Mouse (Mus musculus) lung, adult 2 months (tissue): ENCODE data around the gene Lyar. TPM values are rescaled to one million over a fixed set of nuclear protein-coding genes. Genes with fewer than 3 reads are reported as not detected.

ENCODE experiments used
- DNase-seq: peaks from one replicate; pipeline ENCODE4 v3.0.0; 2022
- H3K4me1 ChIP-seq: fragments of 200-500 bp; 2 replicates; pipeline ENCODE4 v1.6.1; 2011; ENCODE audit warnings: low read length; ENCODE audit not compliant: control insufficient read depth, insufficient read depth
- H3K4me3 ChIP-seq: fragments of 200-500 bp; replicated peaks from 2 replicates; pipeline ENCODE3; 2011; ENCODE audit warnings: low read depth, mild to moderate bottlenecking, control low read depth, low read length; ENCODE audit errors: extremely low read depth
- CTCF ChIP-seq: fragments of 200-500 bp; IDR thresholded peaks from 2 replicates; pipeline ENCODE4 v1.5.1; 2011; ENCODE audit warnings: mild to moderate bottlenecking, low read length, control low read depth; ENCODE audit not compliant: insufficient read depth
- POLR2A ChIP-seq: fragments of 200-500 bp; IDR thresholded peaks from 2 replicates; pipeline ENCODE4 v1.6.1; 2011; ENCODE audit warnings: low read depth, mild to moderate bottlenecking, control low read depth, low read length, borderline replicate concordance; ENCODE audit errors: extremely low read depth
- WGBS: fragments of 180-500 bp; shearing (Covaris S2); methylation state at CpG from one replicate; pipeline ENCODE4 v1.1.7; 2018; 5-methylcytosine and 5-hydroxymethylcytosine counted together
- polyA plus RNA-seq: library from polyadenylated mRNA; depleted of rRNA; stranded (reverse); fragments of >200 nt; gene quantifications from 2 replicates; pipeline ENCODE4 v1.2.3, GENCODE M21; 2012

The Lyar gene
- polyA plus RNA-seq, 1 experiment, result 4.0 TPM

DNA sequence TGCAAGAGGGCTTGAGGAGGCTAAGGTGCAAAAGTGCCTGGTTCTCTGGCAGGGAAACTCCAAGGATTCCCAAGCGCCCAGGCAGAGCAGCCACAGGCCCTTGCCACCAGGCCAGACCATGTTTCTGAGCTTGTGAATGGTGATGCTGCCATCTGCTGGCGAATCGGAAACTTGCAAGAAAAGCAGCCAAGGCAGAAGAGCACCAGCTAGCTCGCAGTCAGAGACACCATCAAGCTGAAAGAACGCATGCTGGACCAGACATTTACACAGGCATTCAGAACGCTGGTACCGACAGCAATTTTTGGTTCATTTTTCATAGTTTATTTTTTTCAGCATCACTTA lies 22.8 kb upstream of the Lyar start:
- 14% methylated on average over 7 of the region's 7 CpGs for WGBS
- H3K4me3 ChIP-seq, result no peak overlapping the region
- peak; percentile 81 for DNase-seq

DNA sequence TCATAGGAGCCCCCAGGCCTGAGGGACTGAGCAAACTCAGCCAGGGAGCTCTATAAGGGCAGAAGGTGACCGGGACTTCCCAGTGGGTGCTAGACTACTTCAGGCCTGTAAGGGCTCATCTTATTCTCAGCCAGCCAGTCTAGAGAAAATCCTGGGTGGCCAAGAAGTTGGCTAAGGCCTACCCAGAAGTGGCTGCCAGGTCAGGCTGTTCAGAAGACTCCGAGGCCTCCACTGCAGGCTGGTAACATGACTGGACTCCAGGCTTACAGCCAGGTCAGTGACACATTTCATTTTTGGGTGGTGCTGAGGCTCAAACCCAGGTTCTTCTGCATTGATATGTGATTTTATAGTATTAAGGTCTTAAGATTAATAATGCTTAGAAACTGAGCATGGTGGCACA lies 20.6 kb upstream of the Lyar start:
- no peaks in the 10 kb centered on the region for H3K4me1 ChIP-seq
- 82% methylated on average over 2 of the region's 2 CpGs for WGBS
- H3K4me3 ChIP-seq, result no peak overlapping the region
- no peak for TF ChIP-seq POLR2A
- no peak for TF ChIP-seq CTCF
- no peak for DNase-seq

More for the DNA sequence above, 22.8 kb upstream of the Lyar start:
- H3K4me1 ChIP-seq, result no peaks in the 10 kb centered on the region
- TF ChIP-seq CTCF (peak; percentile 96), POLR2A (no peak)

- 68% methylated on average over 7 of the region's 7 CpGs for WGBS
- Histone ChIP-seq H3K4me1 (no peaks in the 10 kb centered on the region), H3K4me3 (no peak overlapping the region)
- no peak for TF ChIP-seq CTCF
- TF ChIP-seq POLR2A, result no peak
- no peak for DNase-seq
Observed at GRCm38 (mm10) chr5:38205303-38205726, 15.0 kb upstream of the Lyar start.

DNA sequence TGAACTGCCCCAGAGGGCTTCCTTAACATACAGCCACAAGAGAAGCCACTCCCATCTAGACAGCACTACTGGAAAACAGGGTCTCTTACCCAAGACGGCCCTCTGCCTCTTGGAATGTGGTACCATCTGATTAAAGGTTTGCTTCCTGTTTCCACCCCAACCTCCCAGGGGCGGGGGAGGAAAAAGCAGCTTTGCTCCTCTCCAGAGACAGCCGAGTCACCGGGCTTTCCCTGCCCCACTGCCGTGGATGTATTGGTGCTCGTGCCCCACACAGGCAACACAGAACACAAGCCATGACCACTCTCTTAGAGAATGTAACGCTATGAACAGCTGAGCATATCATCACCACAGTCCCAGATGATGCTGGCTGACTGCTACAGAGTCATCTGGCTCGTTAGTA lies 11.3 kb upstream of the Lyar start:
- no peak for DNase-seq
- 59% methylated on average over 8 of the region's 8 CpGs for WGBS
- H3K4me1 ChIP-seq, result no peaks in the 10 kb centered on the region
- no peak overlapping the region for H3K4me3 ChIP-seq
- TF ChIP-seq POLR2A (no peak), CTCF (no peak)

GRCm38 (mm10) chr5:38211691-38212090 lies 8.6 kb upstream of the Lyar start:
- DNase-seq, result no peak
- TF ChIP-seq CTCF (no peak), POLR2A (no peak)
- H3K4me1 ChIP-seq, result no peaks in the 10 kb centered on the region
- 79% methylated on average over 8 of the region's 8 CpGs for WGBS
- H3K4me3 ChIP-seq, result no peak overlapping the region

DNA sequence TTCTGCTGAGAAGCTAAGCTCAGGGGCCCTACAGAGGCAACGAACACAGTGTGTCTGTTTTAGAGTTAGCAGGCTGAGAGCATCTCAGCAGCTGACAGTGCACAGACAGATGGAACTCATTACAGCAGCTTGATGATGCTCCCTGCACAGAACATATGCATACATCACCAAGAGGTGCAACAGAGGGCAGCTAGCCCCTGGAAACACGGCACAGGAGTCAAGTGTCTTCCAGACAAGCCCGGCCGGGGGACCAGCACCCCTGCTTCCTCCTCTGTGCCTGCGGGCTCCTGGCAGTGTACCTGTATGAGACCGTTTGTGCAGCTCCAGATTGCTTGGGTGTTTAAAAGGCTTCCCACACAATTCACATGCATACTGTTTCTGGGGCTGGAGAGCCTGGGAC lies 7.3 kb upstream of the Lyar start:
- H3K4me3 ChIP-seq, result no peak overlapping the region
- no peaks in the 10 kb centered on the region for H3K4me1 ChIP-seq
- no peak for TF ChIP-seq POLR2A
- TF ChIP-seq CTCF, result no peak
- no peak for DNase-seq
- WGBS, result 77% methylated on average over 6 of the region's 6 CpGs

DNA sequence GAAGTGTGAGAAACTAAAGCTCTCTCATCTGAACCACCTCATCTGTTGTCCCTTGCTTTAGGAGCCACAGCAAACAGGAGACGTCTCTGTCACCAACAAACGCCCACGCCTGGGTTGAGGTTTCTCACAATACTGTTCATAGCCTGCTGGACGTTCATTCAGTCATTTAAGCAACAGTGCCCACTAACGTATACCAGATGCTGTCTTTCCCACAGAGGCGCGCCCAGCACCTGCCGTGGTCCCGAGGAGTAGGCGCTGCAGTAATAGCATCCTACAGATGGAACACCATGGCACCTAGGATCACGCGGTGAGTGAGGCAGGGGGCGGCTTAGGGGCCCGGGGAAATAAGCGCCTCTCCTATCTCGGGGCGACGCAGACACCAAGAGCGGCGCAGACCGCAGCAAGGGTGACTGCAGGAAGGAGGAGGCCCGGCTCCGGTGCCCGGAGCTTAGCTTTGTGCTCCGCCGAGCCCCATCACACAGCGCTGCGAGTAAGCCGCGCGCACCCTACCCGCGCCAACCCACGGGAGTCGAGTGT lies 431 bp upstream of the Lyar start:
- no peak for TF ChIP-seq POLR2A
- DNase-seq, result no peak

DNA sequence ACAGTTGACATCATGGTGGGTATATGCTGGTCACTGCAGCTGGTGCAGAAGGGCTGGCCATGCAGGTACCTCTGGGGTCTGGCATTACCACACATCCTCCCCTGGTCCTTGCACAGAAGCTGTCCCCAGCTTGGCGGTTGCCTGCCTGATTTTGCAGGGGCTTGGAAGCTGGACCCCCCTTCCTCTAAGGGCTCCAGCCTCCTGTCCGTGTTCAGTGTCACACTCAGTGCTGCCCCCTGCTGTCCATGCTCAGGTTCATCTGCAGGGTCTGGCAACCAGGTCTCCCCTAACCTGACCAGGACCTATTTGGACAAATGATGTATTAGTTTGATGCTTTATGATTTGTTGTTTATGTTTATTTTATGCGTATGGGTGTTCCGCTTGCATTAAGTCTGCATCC lies 15.2 kb downstream of the Lyar start:
- TF ChIP-seq CTCF, result peak; percentile 75
- TF ChIP-seq POLR2A, result no peak
- no peaks in the 10 kb centered on the region for H3K4me1 ChIP-seq
- WGBS, result 71% methylated on average over 4 of the region's 4 CpGs
- H3K4me3 ChIP-seq, result no peak overlapping the region
- peak; percentile 51 for DNase-seq

More for the DNA sequence above, 431 bp upstream of the Lyar start:
- peaks cover 2% of the 10 kb centered on the region; the same call in 1 of the 2 replicates for H3K4me1 ChIP-seq
- H3K4me3 ChIP-seq, result peak overlapping the region; percentile 87
- WGBS, result under 1% methylated on average over 35 of the region's 35 CpGs

DNA sequence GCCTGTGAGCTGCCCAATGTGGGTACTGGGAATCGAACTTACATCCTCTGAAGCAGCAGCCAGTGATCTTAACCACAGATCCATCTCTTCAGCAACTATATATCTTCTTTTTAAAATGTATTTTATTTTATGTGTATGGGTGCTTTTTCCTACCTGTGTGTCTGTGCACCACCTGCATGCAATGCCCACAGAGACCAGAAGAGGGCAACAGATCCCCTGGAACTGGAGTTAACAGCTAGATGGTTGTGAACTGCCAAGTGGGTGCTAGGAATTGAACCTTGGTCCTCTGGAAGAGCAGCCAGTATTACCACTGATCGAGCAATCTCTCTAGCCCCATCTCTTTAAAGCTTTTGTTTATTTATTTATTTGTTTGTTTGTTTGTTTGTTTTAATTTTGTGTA lies 16.4 kb downstream of the Lyar start:
- TF ChIP-seq CTCF, result no peak
- no peak for TF ChIP-seq POLR2A
- no peak overlapping the region for H3K4me3 ChIP-seq
- no peaks in the 10 kb centered on the region for H3K4me1 ChIP-seq
- no peak for DNase-seq
- 98% methylated on average over 2 of the region's 2 CpGs for WGBS

DNA sequence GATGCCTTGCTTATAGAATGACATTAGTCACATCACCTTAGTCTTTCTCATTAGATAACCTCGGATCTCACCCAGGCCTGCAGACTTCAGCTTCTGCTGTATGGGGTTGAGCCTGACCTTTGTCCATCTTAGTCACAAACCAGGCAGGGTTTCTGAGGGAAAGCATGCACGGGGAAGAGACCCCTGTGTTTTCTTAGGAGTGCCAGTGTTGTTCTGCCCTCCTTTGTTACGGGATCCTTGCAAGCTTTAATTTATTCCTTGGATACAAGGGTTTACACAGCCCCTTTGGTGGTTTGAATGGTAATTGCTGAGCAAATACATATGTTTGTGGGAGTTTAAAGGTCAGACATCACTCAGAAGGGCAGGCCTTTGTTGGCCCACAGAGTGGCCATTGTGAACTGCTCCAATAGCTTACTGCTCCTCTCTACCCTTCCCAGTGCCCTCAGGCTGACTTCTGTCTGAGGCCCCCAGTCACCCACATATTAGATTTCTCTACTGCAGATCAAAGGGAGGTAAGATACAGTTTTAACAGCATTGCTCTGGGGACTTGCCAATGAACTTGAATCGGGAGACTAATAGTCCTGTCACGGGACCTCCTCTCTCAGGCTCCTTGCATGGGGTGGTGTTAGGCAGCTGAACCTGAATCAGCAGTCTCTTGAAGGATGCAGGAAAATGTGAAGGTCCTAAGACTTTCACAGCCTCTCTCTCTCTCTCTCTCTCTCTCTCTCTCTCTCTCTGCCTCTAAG lies 20.6 kb downstream of the Lyar start:
- 54% methylated on average over 5 of the region's 5 CpGs for WGBS
- Histone ChIP-seq H3K4me1 (no peaks in the 10 kb centered on the region), H3K4me3 (no peak overlapping the region)
- no peak for DNase-seq
- TF ChIP-seq POLR2A, result no peak
- no peak for TF ChIP-seq CTCF
